ENCODE assay signal across 14 mouse cellular contexts in the genomic region with DNA sequence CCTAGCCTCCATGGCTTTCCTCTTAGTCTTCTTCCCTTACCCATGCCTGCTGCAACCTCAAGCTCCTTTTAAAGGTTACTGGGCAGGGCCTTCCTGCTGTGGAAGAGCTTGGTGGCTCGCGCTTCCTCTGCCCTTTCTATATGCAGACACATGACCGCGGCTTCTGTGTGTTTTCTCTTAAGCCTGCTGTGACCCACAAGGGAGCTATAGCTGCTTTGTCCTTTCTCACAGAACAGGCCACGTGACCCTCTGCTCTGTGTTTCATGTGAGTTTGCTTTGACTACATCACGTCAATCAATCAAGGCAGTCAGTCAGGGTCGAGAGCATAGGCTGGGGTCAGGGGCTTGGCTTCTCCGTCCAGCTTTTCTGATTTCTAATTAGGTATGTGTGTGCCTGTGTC. TPM values are rescaled to one million over a fixed set of nuclear protein-coding genes. Genes with fewer than 3 reads are reported as not detected.
DNase-seq lines count a peak whose midpoint lies in the region; ATAC-seq lines count a peak whose summit lies in the region.
"Had no signal": no experiment of that assay in that cellular context is flagged by ENCODE, and none has a peak within 500 bp of the region (broad histone marks: within the 10 kb centered on the region; RNA-seq: fewer than 3 reads in every experiment).

No protein-coding gene starts in this region.

- H3K4me3 ChIP-seq in forebrain, embryonic 12.5 days (replicated peaks), result no peak overlapping the region
- H3K4me3 ChIP-seq in forebrain, embryonic 16.5 days (replicated peaks; ENCODE audit: low read length), result no peak overlapping the region
- no peak overlapping the region for H3K4me3 ChIP-seq in neural tube, embryonic 11.5 days (ENCODE audit: low read depth, low read length)
- H3K4me3 ChIP-seq in neural tube, embryonic 15.5 days (replicated peaks), result no peak overlapping the region
- H3K4me3 ChIP-seq in heart, embryonic 10.5 days, result no peak overlapping the region
- H3K4me3 ChIP-seq: limb, embryonic 12.5 days had no signal

- no peak overlapping the region for H3K9ac ChIP-seq in forebrain, embryonic 12.5 days
- no peak overlapping the region for H3K9ac ChIP-seq in forebrain, embryonic 16.5 days (replicated peaks; ENCODE audit: low read depth, low read length)
- H3K9ac ChIP-seq in neural tube, embryonic 11.5 days (ENCODE audit: low read length), result no peak overlapping the region
- H3K9ac ChIP-seq in neural tube, embryonic 15.5 days (replicated peaks), result no peak overlapping the region
- H3K9ac ChIP-seq: limb, embryonic 12.5 days had no signal

- peaks cover 5% of the 10 kb centered on the region for H3K4me1 ChIP-seq in forebrain, embryonic 12.5 days
- H3K4me1 ChIP-seq in forebrain, embryonic 16.5 days (replicated peaks; ENCODE audit: control insufficient read depth, insufficient read depth, low read length), result no peaks in the 10 kb centered on the region
- peaks cover 4% of the 10 kb centered on the region; the same call in 1 of the 2 replicates for H3K4me1 ChIP-seq in neural tube, embryonic 11.5 days (ENCODE audit: control insufficient read depth, insufficient read depth, low read length)
- H3K4me1 ChIP-seq in neural tube, embryonic 15.5 days, result peaks cover 7% of the 10 kb centered on the region; the same call in 1 of the 2 replicates
- H3K4me1 ChIP-seq in heart, embryonic 10.5 days, result peaks cover 24% of the 10 kb centered on the region

- ATAC-seq in forebrain, embryonic 12.5 days (ENCODE audit: low FRiP score), result peak; percentile 46; the same call in 1 of the 2 replicates
- no peak for ATAC-seq in forebrain, embryonic 16.5 days
- ATAC-seq in neural tube, embryonic 11.5 days (ENCODE audit: insufficient read depth, low FRiP score, low TSS enrichment), result no peak
- ATAC-seq in neural tube, embryonic 15.5 days (ENCODE audit: low FRiP score), result no peak
- ATAC-seq in hematopoietic stem cell, adult 5-6 weeks (replicated peaks in 1 of 2; ENCODE audit: insufficient read depth in 1 of 2, low FRiP score in 2 of 2, low TSS enrichment in 1 of 2, low read depth in 1 of 2, poor library complexity in 2 of 2, severe bottlenecking in 2 of 2), result peak; percentile 45 to 61
- ATAC-seq: lung, postnatal 0 days had no signal

- intact Hi-C loops in heart, postnatal 10 days (cut with DNase I), result no loop called here

- no peaks in the 10 kb centered on the region for H3K36me3 ChIP-seq in forebrain, embryonic 12.5 days (replicated peaks)
- no peaks in the 10 kb centered on the region for H3K36me3 ChIP-seq in forebrain, embryonic 16.5 days (ENCODE audit: control insufficient read depth, insufficient read depth)
- H3K36me3 ChIP-seq in neural tube, embryonic 11.5 days (ENCODE audit: control insufficient read depth, insufficient read depth, low read length), result no peaks in the 10 kb centered on the region
- H3K36me3 ChIP-seq in neural tube, embryonic 15.5 days, result no peaks in the 10 kb centered on the region
- H3K36me3 ChIP-seq in heart, embryonic 10.5 days, result peaks cover 8% of the 10 kb centered on the region
- H3K36me3 ChIP-seq: limb, embryonic 12.5 days had no signal

- DNase-seq in neural tube, embryonic 11.5 days (ENCODE audit: low spot score), result peak; percentile 48
- peak; percentile 69 for DNase-seq in retina, postnatal 1 day
- no peak for DNase-seq in heart, postnatal 10 days
- no peak for DNase-seq in heart, embryonic 10.5 days (ENCODE audit: low spot score)
- DNase-seq: cerebellum, adult 2 months; gastrocnemius, postnatal 36 days; thymus, adult 18-20 months had no signal

- H3K9me3 ChIP-seq in forebrain, embryonic 12.5 days, result no peaks in the 10 kb centered on the region
- H3K9me3 ChIP-seq in forebrain, embryonic 16.5 days (ENCODE audit: control insufficient read depth, low read length), result no peaks in the 10 kb centered on the region
- H3K9me3 ChIP-seq in neural tube, embryonic 11.5 days (ENCODE audit: control insufficient read depth, low read length), result no peaks in the 10 kb centered on the region
- no peaks in the 10 kb centered on the region for H3K9me3 ChIP-seq in neural tube, embryonic 15.5 days (replicated peaks)
- no peaks in the 10 kb centered on the region for H3K9me3 ChIP-seq in heart, embryonic 10.5 days
- H3K9me3 ChIP-seq: limb, embryonic 12.5 days had no signal

- H3K27me3 ChIP-seq in forebrain, embryonic 12.5 days, result 0 out of 2 replicates have a peak, but pooled peaks cover 3% of the 10 kb centered on the region
- H3K27me3 ChIP-seq in forebrain, embryonic 16.5 days (replicated peaks; ENCODE audit: control insufficient read depth, insufficient read depth, low read length), result no peaks in the 10 kb centered on the region
- H3K27me3 ChIP-seq in neural tube, embryonic 11.5 days (ENCODE audit: control insufficient read depth, insufficient read depth, low read length), result no peaks in the 10 kb centered on the region
- no peaks in the 10 kb centered on the region for H3K27me3 ChIP-seq in neural tube, embryonic 15.5 days (replicated peaks)
- no peaks in the 10 kb centered on the region for H3K27me3 ChIP-seq in heart, embryonic 10.5 days (ENCODE audit: insufficient read depth, poor library complexity, severe bottlenecking)
- H3K27me3 ChIP-seq: limb, embryonic 12.5 days had no signal

- H3K4me2 ChIP-seq in forebrain, embryonic 12.5 days, result no peak overlapping the region
- no peak overlapping the region for H3K4me2 ChIP-seq in forebrain, embryonic 16.5 days (ENCODE audit: low read length)
- no peak overlapping the region for H3K4me2 ChIP-seq in neural tube, embryonic 11.5 days (ENCODE audit: low read depth)
- no peak overlapping the region for H3K4me2 ChIP-seq in neural tube, embryonic 15.5 days
- H3K4me2 ChIP-seq: limb, embryonic 12.5 days had no signal

- no peak overlapping the region for H3K27ac ChIP-seq in forebrain, embryonic 12.5 days
- H3K27ac ChIP-seq in forebrain, embryonic 16.5 days (ENCODE audit: low read length), result no peak overlapping the region
- H3K27ac ChIP-seq in neural tube, embryonic 11.5 days (ENCODE audit: low read depth, low read length), result no peak overlapping the region
- no peak overlapping the region for H3K27ac ChIP-seq in neural tube, embryonic 15.5 days (replicated peaks)
- H3K27ac ChIP-seq in heart, embryonic 10.5 days, result no peak overlapping the region; the same call in 1 of the 2 replicates
- H3K27ac ChIP-seq: kidney, postnatal 0 days; limb, embryonic 12.5 days had no signal

- WGBS in forebrain, embryonic 12.5 days, result 25% methylated on average over 8 of the region's 8 CpGs
- 24% methylated on average over 8 of the region's 8 CpGs for WGBS in forebrain, embryonic 16.5 days
- WGBS in neural tube, embryonic 11.5 days, result 29% methylated on average over 8 of the region's 8 CpGs
- WGBS in neural tube, embryonic 15.5 days, result 21% methylated on average over 8 of the region's 8 CpGs
- whole genome bisulfite sequencing in heart, embryonic 10.5 days, result 59% methylated on average over 8 of the region's 8 CpGs

RNA-seq across cellular contexts. Expression of a gene that starts 18.7 kb away (rescaled TPM):
- 2.8 and 3.0 TPM in 2 replicates for polyA plus RNA-seq in forebrain, embryonic 12.5 days (2016; fragmentation: Nextera tagmentation; extraction: Ambion mirVana)
- polyA plus RNA-seq in forebrain, embryonic 16.5 days (2015; fragmentation: Nextera tagmentation; extraction: Ambion mirVana), result 2.4 and 3.9 TPM in 2 replicates
- polyA plus RNA-seq in neural tube, embryonic 11.5 days (2014; fragmentation: Nextera tagmentation; extraction: Ambion mirVana), result 5.0 and 5.4 TPM in 2 replicates
- 3.8 and 6.5 TPM in 2 replicates for polyA plus RNA-seq in neural tube, embryonic 15.5 days (2015; fragmentation: Nextera tagmentation; extraction: Ambion mirVana)
- total RNA-seq in hematopoietic stem cell, adult 5-6 weeks (2017), result 67.9 and 102 TPM in 2 replicates
- total RNA-seq in heart, postnatal 10 days (2021), result 10 to 100 TPM; 10.3 to 14.2 TPM
- polyA plus RNA-seq in heart, embryonic 10.5 days (2016; fragmentation: Nextera tagmentation; extraction: Ambion mirVana), result 11.9 and 15.9 TPM in 2 replicates

RNA-seq across cellular contexts. Expression of a gene that starts 41.3 kb away (rescaled TPM):
- 419 and 449 TPM in 2 replicates for polyA plus RNA-seq in forebrain, embryonic 12.5 days (2016; fragmentation: Nextera tagmentation; extraction: Ambion mirVana)
- 266 and 275 TPM in 2 replicates for polyA plus RNA-seq in forebrain, embryonic 16.5 days (2015; fragmentation: Nextera tagmentation; extraction: Ambion mirVana)
- 397 and 400 TPM in 2 replicates for polyA plus RNA-seq in neural tube, embryonic 11.5 days (2014; fragmentation: Nextera tagmentation; extraction: Ambion mirVana)
- 220 and 221 TPM in 2 replicates for polyA plus RNA-seq in neural tube, embryonic 15.5 days (2015; fragmentation: Nextera tagmentation; extraction: Ambion mirVana)
- total RNA-seq in hematopoietic stem cell, adult 5-6 weeks (2017), result 95.6 and 160 TPM in 2 replicates
- total RNA-seq in heart, postnatal 10 days (2021), result 100 to 1,000 TPM in 1 of 2 experiments, 10 to 100 TPM in 1; 81.9 to 104 TPM
- polyA plus RNA-seq in heart, embryonic 10.5 days (2016; fragmentation: Nextera tagmentation; extraction: Ambion mirVana), result 373 and 457 TPM in 2 replicates

RNA-seq across cellular contexts. Expression of a gene that starts 52.6 kb away (rescaled TPM):
- polyA plus RNA-seq in forebrain, embryonic 12.5 days (2016; fragmentation: Nextera tagmentation; extraction: Ambion mirVana), result 91.8 and 95.1 TPM in 2 replicates
- 70.4 and 79.2 TPM in 2 replicates for polyA plus RNA-seq in forebrain, embryonic 16.5 days (2015; fragmentation: Nextera tagmentation; extraction: Ambion mirVana)
- 84.5 and 90.1 TPM in 2 replicates for polyA plus RNA-seq in neural tube, embryonic 11.5 days (2014; fragmentation: Nextera tagmentation; extraction: Ambion mirVana)
- polyA plus RNA-seq in neural tube, embryonic 15.5 days (2015; fragmentation: Nextera tagmentation; extraction: Ambion mirVana), result 49.9 and 56.9 TPM in 2 replicates
- total RNA-seq in hematopoietic stem cell, adult 5-6 weeks (2017), result 149 and 174 TPM in 2 replicates
- total RNA-seq in heart, postnatal 10 days (2021), result 10 to 100 TPM; 26.3 to 29.6 TPM
- polyA plus RNA-seq in heart, embryonic 10.5 days (2016; fragmentation: Nextera tagmentation; extraction: Ambion mirVana), result 47.0 and 64.8 TPM in 2 replicates

Comparison
In these comparisons a context has a peak if more than half of its experiments do, and no peak if none do; other contexts are left out.
1. ATAC-seq: peak in forebrain, embryonic 12.5 days (single experiment) and hematopoietic stem cell, adult 5-6 weeks (2 of 2); none in forebrain, embryonic 16.5 days (single experiment), neural tube, embryonic 11.5 days (single experiment) and neural tube, embryonic 15.5 days (single experiment).
2. DNase-seq: peak in neural tube, embryonic 11.5 days (single experiment) and retina, postnatal 1 day (single experiment); none in heart, postnatal 10 days (0 of 2) and heart, embryonic 10.5 days (single experiment).